Comparison of ENCODE assay signal across 27 mouse cellular contexts in genomic region chr2:102979112-102979511, GRCm38 (mm10).
"Had no signal": no experiment of that assay in that cellular context is flagged by ENCODE, and none has a peak within 500 bp of the region (broad histone marks: within the 10 kb centered on the region; RNA-seq: fewer than 3 reads in every experiment).

No protein-coding gene starts in this region.

- H3K9me3 ChIP-seq: heart, embryonic 10.5 days; heart, embryonic 13.5 days; heart, embryonic 15.5 days; hindbrain, embryonic 15.5 days; kidney, embryonic 15.5 days; limb, embryonic 10.5 days; limb, embryonic 12.5 days; liver, embryonic 13.5 days had no signal

- H3K27ac ChIP-seq: gastrocnemius, adult 2 months; heart, embryonic 10.5 days; heart, embryonic 13.5 days; heart, embryonic 15.5 days; hindbrain, embryonic 13.5 days; hindbrain, embryonic 15.5 days; hindbrain, postnatal 0 days; kidney, embryonic 15.5 days; kidney, postnatal 0 days; left cerebral cortex, adult 2 months; limb, embryonic 10.5 days; limb, embryonic 12.5 days; liver, embryonic 13.5 days had no signal

- H3K4me3 ChIP-seq: gastrocnemius, adult 2 months; heart, embryonic 10.5 days; heart, embryonic 13.5 days; heart, embryonic 15.5 days; hindbrain, embryonic 13.5 days; hindbrain, embryonic 15.5 days; kidney, embryonic 15.5 days; left cerebral cortex, adult 2 months; limb, embryonic 10.5 days; limb, embryonic 12.5 days; liver, embryonic 13.5 days had no signal

- H3K36me3 ChIP-seq: heart, embryonic 10.5 days; heart, embryonic 13.5 days; heart, embryonic 15.5 days; hindbrain, embryonic 13.5 days; hindbrain, embryonic 15.5 days; kidney, embryonic 15.5 days; limb, embryonic 10.5 days; limb, embryonic 12.5 days; liver, embryonic 13.5 days had no signal

- H3K27me3 ChIP-seq: heart, embryonic 13.5 days; heart, embryonic 15.5 days; hindbrain, embryonic 13.5 days; hindbrain, embryonic 15.5 days; kidney, embryonic 15.5 days; limb, embryonic 12.5 days; liver, embryonic 13.5 days had no signal

- H3K9ac ChIP-seq: heart, embryonic 13.5 days; heart, embryonic 15.5 days; hindbrain, embryonic 13.5 days; hindbrain, embryonic 15.5 days; kidney, embryonic 15.5 days; limb, embryonic 12.5 days; liver, embryonic 13.5 days had no signal

- H3K4me2 ChIP-seq: heart, embryonic 13.5 days; heart, embryonic 15.5 days; hindbrain, embryonic 13.5 days; hindbrain, embryonic 15.5 days; kidney, embryonic 15.5 days; limb, embryonic 12.5 days; liver, embryonic 11.5 days; liver, embryonic 13.5 days had no signal

- H3K4me1 ChIP-seq: heart, embryonic 10.5 days; heart, embryonic 13.5 days; heart, embryonic 15.5 days; hindbrain, embryonic 13.5 days; hindbrain, embryonic 15.5 days; kidney, embryonic 15.5 days; limb, embryonic 10.5 days; limb, embryonic 12.5 days; liver, embryonic 13.5 days had no signal

- ATAC-seq: hindbrain, postnatal 0 days; intestine, embryonic 16.5 days had no signal

- DNase-seq: gastrocnemius, adult 2 months; gastrocnemius, postnatal 10 days; gastrocnemius, postnatal 25 days; heart, adult 18-20 months; heart, postnatal 14 days; heart, postnatal 36 days; kidney, adult 11 months; kidney, adult 2 months; kidney, adult 9 months; kidney, postnatal 14 days; kidney, postnatal 36 days; layer of hippocampus, adult 9-11 months; liver; liver, embryonic 13.5 days had no signal
